Mouse (Mus musculus) midbrain, embryonic 14.5 days (tissue): ENCODE measurements at regions not wholly inside any gene's neighbourhood (a gene's known extent, or its start where the extent isn't known, plus 50 kb on each side); places are given as distances from the start of the nearest gene placed in this dataset.

Experiments
- ATAC-seq: fragments of 200-750 bp; cut with Nextera tagmentation; 2 replicates; pipeline ENCODE4 v1.8.0; 2017; ENCODE audit warnings: moderate number of reproducible peaks, moderate library complexity; ENCODE audit not compliant: low FRiP score, low TSS enrichment
- DNase-seq: peaks from one replicate; pipeline ENCODE4 v3.0.0-alpha.2; 2015
- H3K27ac ChIP-seq: fragments of 300-500 bp; sonication (generic); replicated peaks from 2 replicates; pipeline ENCODE4 v1.5.1; 2014; ENCODE audit warnings: mild to moderate bottlenecking, low read depth, low read length, moderate library complexity
- H3K27me3 ChIP-seq: fragments of 300-500 bp; sonication (generic); 2 replicates; pipeline ENCODE4 v1.6.1; 2014; ENCODE audit warnings: low read length, control low read depth, mixed read lengths; ENCODE audit not compliant: control insufficient read depth, insufficient read depth
- H3K36me3 ChIP-seq: fragments of 300-500 bp; sonication (generic); 2 replicates; pipeline ENCODE4 v1.6.1; 2014; ENCODE audit warnings: low read length, control low read depth; ENCODE audit not compliant: control insufficient read depth, insufficient read depth
- H3K4me1 ChIP-seq: fragments of 300-500 bp; sonication (generic); 2 replicates; pipeline ENCODE4 v1.6.1; 2014; ENCODE audit warnings: mild to moderate bottlenecking, antibody characterized with exemption, low read length, control low read depth; ENCODE audit not compliant: control insufficient read depth, insufficient read depth
- H3K4me2 ChIP-seq: fragments of 300-500 bp; sonication (generic); 2 replicates; pipeline ENCODE4 v1.6.1; 2014; ENCODE audit warnings: mild to moderate bottlenecking, low read length, moderate library complexity
- H3K4me3 ChIP-seq: fragments of 300-500 bp; sonication (generic); replicated peaks from 2 replicates; pipeline ENCODE4 v1.5.1; 2014; ENCODE audit warnings: low read depth, low read length
- H3K9ac ChIP-seq: fragments of 300-500 bp; sonication (generic); replicated peaks from 2 replicates; pipeline ENCODE4 v1.6.1; 2014; ENCODE audit warnings: mild to moderate bottlenecking, low read length, moderate library complexity
- H3K9me3 ChIP-seq: fragments of 300-500 bp; sonication (generic); 2 replicates; pipeline ENCODE4 v1.6.1; 2016; ENCODE audit warnings: low read length, control low read depth, mixed read lengths; ENCODE audit not compliant: control insufficient read depth
- WGBS: fragments of 180-500 bp; shearing (Covaris S2); extraction: QIAGEN DNeasy Blood & Tissue Kit; methylation state at CpG from one replicate; pipeline ENCODE4 v1.1.7; 2014; 5-methylcytosine and 5-hydroxymethylcytosine counted together

GRCm38 (mm10) chr16:31533196-31533777 lies 111.2 kb downstream of the Bdh1 start:
- H3K27me3 ChIP-seq: no peaks in the 10 kb centered on the region
- no peak overlapping the region for H3K27ac ChIP-seq
- no peaks in the 10 kb centered on the region for H3K4me1 ChIP-seq
- 55% methylated on average over 6 of the region's 6 CpGs for WGBS
- no peaks in the 10 kb centered on the region for H3K36me3 ChIP-seq
- H3K4me2 ChIP-seq: no peak overlapping the region
- DNase-seq (no peak), ATAC-seq (no peak)
- H3K9ac ChIP-seq: no peak overlapping the region
- no peaks in the 10 kb centered on the region for H3K9me3 ChIP-seq
- H3K4me3 ChIP-seq: no peak overlapping the region

DNA sequence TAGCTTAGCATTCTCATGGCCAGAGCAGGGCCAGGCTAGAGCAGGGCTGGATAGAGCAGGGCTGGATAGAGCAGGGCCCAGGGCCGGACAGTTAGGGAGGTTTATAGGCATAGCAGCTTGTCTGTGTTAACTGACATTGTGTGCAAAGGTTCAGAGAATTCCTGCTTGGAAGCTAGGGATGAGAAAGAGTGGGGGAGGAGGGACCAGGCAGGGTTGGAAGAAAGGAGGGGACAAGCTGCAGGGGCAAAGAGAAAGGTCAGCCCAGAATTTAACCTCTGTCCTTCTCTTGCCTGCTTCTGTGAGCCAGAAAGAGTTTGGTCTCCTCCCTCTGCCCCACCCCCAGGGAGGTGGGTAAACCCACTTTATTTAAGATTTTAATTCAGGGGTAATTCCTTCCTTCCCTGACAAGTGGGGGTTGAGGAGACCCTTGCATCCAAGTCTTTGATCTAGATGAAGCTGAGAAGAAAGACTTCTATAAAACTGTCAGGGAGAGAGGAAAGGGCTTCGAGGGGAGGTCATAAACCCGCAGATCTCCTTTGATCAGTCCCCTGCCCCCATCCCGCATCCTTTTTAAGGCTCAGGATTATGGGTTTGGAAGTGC lies 112.9 kb downstream of the Bdh1 start:
- Histone ChIP-seq H3K4me2 (no peak overlapping the region), H3K27ac (no peak overlapping the region), H3K27me3 (no peaks in the 10 kb centered on the region), H3K4me3 (no peak overlapping the region), H3K9ac (no peak overlapping the region), H3K9me3 (no peaks in the 10 kb centered on the region), H3K4me1 (no peaks in the 10 kb centered on the region), H3K36me3 (no peaks in the 10 kb centered on the region)
- 5% methylated on average over 4 of the region's 4 CpGs for WGBS
- no peak for ATAC-seq
- DNase-seq: no peak

DNA sequence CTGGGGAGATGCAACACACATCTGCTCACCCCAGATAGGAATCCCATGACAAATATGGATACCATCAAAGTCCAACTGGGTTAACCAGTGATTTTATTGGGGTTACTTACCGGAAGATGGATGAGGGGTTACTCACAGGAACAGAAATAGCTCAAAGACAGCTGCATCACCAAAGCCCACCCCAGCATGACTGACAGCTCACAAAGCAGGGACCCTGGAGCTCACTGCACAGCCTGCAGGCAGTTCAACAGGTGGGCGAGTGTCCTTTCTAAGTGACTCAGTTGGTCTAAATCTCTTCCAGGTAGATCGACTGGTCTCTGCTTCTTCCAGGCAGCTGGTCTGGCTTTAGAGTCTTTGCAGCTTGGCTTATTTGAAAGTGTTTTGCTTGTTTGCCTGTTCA lies 114.2 kb downstream of the Bdh1 start:
- H3K9ac ChIP-seq: no peak overlapping the region
- H3K4me2 ChIP-seq: no peak overlapping the region
- no peaks in the 10 kb centered on the region for H3K4me1 ChIP-seq
- no peaks in the 10 kb centered on the region for H3K36me3 ChIP-seq
- 78% methylated on average over 3 of the region's 3 CpGs for WGBS
- ATAC-seq (no peak), DNase-seq (no peak)
- no peaks in the 10 kb centered on the region for H3K27me3 ChIP-seq
- no peaks in the 10 kb centered on the region for H3K9me3 ChIP-seq
- H3K27ac ChIP-seq: no peak overlapping the region
- H3K4me3 ChIP-seq: no peak overlapping the region

GRCm38 (mm10) chr16:31538606-31539005 lies 116.5 kb downstream of the Bdh1 start:
- no peak for ATAC-seq
- no peak overlapping the region for H3K9ac ChIP-seq
- 81% methylated on average over 3 of the region's 3 CpGs for WGBS

DNA sequence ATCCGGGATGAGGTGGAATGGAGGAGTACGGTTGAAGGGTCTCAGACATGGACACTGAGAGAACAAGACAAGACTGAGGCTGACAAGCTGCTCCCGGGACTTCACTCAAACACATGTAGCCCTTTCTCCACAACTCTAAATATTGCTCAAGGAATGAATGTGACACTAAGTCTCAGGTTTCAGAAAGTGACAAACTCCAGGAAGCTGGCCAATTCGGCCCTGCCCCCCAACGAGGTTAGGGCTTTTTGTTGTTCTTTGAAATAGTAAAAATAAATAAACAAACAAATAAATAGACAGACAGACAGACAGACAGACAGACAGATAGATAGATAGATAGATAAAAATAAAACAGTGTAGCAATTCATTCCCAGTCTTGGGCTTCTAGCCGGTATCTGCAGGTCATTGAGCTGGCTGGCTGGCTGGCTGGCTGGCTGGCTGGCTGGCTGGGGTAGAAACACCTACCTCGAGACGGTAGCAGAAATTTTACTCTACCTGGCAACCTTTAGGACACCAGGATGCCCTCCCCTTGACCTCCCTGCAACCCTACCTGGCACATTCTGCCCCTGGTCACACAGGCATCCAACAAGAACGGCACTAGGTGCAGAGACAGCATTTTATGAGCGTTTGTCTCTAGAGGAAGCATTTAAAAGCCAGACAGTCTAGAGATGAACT lies 119.6 kb upstream of the Dlg1 start:
- Histone ChIP-seq H3K4me3 (no peak overlapping the region), H3K36me3 (no peaks in the 10 kb centered on the region), H3K27ac (no peak overlapping the region), H3K27me3 (no peaks in the 10 kb centered on the region), H3K4me2 (no peak overlapping the region), H3K9me3 (no peaks in the 10 kb centered on the region), H3K4me1 (peaks cover 22% of the 10 kb centered on the region), H3K9ac (no peak overlapping the region)
- ATAC-seq: no peak
- 75% methylated on average over 10 of the region's 10 CpGs for WGBS
- no peak for DNase-seq

More at GRCm38 (mm10) chr16:31538606-31539005, 116.5 kb downstream of the Bdh1 start:
- Histone ChIP-seq H3K27ac (no peak overlapping the region), H3K36me3 (no peaks in the 10 kb centered on the region), H3K4me2 (no peak overlapping the region), H3K4me3 (no peak overlapping the region), H3K4me1 (no peaks in the 10 kb centered on the region), H3K9me3 (no peaks in the 10 kb centered on the region), H3K27me3 (no peaks in the 10 kb centered on the region)
- DNase-seq: no peak

GRCm38 (mm10) chr16:31546062-31546827 lies 117.0 kb upstream of the Dlg1 start:
- Histone ChIP-seq H3K36me3 (no peaks in the 10 kb centered on the region), H3K4me1 (peaks cover 22% of the 10 kb centered on the region), H3K9me3 (no peaks in the 10 kb centered on the region), H3K27me3 (no peaks in the 10 kb centered on the region), H3K9ac (peak overlapping the region; percentile 43; the same call in 1 of the 2 replicates), H3K4me2 (peak overlapping the region; percentile 56), H3K4me3 (peak overlapping the region; percentile 19), H3K27ac (peak overlapping the region; percentile 78)
- peak; percentile 65; the same call in 1 of the 2 replicates for ATAC-seq
- DNase-seq: peak; percentile 72
- under 1% methylated on average over 18 of the region's 18 CpGs for whole genome bisulfite sequencing

DNA sequence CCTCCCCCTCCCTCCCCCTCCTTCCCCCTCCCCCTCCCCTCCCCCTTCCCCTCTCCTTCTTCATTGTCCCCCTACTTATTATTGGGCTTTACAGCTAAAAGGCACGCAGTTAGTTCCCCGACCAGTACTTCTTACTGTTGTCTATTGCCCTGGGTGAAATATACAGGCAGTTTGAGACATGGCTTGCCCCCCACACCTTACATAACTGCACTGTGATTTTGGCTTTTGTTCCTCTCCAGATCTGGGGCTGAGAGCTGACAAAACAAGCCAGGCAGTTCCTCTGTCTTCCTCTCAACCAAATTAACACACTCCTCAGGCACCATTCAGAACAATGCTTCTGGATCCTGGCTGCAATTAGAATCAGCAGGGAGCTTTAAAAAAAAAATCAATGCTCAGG lies 116.4 kb upstream of the Dlg1 start:
- WGBS: 0% methylated on average over 2 of the region's 2 CpGs

GRCm38 (mm10) chr16:31547391-31547790 lies 115.9 kb upstream of the Dlg1 start:
- Histone ChIP-seq H3K9ac (no peak overlapping the region), H3K4me1 (peaks cover 22% of the 10 kb centered on the region), H3K4me3 (no peak overlapping the region), H3K36me3 (no peaks in the 10 kb centered on the region), H3K9me3 (no peaks in the 10 kb centered on the region), H3K4me2 (no peak overlapping the region), H3K27me3 (no peaks in the 10 kb centered on the region), H3K27ac (peak overlapping the region; percentile 5; the same call in 1 of the 2 replicates)
- WGBS: 38% methylated on average over 10 of the region's 10 CpGs
- ATAC-seq (no peak), DNase-seq (peak; percentile 19)

More for the DNA sequence above, 116.4 kb upstream of the Dlg1 start:
- DNase-seq (peak; percentile 61), ATAC-seq (peak; percentile 56; the same call in 1 of the 2 replicates)
- Histone ChIP-seq H3K4me2 (peak overlapping the region; percentile 32; the same call in 1 of the 2 replicates), H3K4me3 (no peak overlapping the region), H3K36me3 (no peaks in the 10 kb centered on the region), H3K9ac (no peak overlapping the region), H3K4me1 (peaks cover 22% of the 10 kb centered on the region), H3K27ac (peak overlapping the region; percentile 78), H3K27me3 (no peaks in the 10 kb centered on the region), H3K9me3 (no peaks in the 10 kb centered on the region)
